Mouse (Mus musculus) limb, embryonic 10.5 days (tissue): ENCODE data around the gene Heatr6. TPM values are rescaled to one million over a fixed set of nuclear protein-coding genes. Genes with fewer than 3 reads are reported as not detected.

Experiments used
- DNase-seq: peaks from one replicate; pipeline ENCODE4 v3.0.0-alpha.2; 2017; ENCODE audit warnings: low spot score
- H3K27ac ChIP-seq: fragments of 300-500 bp; sonication (generic); 2 replicates; pipeline ENCODE4 v1.5.1; 2016; ENCODE audit warnings: mild to moderate bottlenecking
- H3K27me3 ChIP-seq: fragments of 300-500 bp; sonication (generic); 2 replicates; pipeline ENCODE4 v1.6.1; 2016; ENCODE audit warnings: low read depth, mild to moderate bottlenecking; ENCODE audit not compliant: poor library complexity, severe bottlenecking
- H3K36me3 ChIP-seq: fragments of 300-500 bp; sonication (generic); 2 replicates; pipeline ENCODE4 v1.6.1; 2016; ENCODE audit warnings: mild to moderate bottlenecking, moderate library complexity
- H3K4me1 ChIP-seq: fragments of 300-500 bp; sonication (generic); 2 replicates; pipeline ENCODE4 v1.6.1; 2016
- H3K4me3 ChIP-seq: fragments of 300-500 bp; sonication (generic); 2 replicates; pipeline ENCODE4 v1.5.1; 2016; ENCODE audit warnings: mild to moderate bottlenecking, moderate library complexity
- H3K9me3 ChIP-seq: fragments of 300-500 bp; sonication (generic); replicated peaks from 2 replicates; pipeline ENCODE4 v1.6.1; 2016; ENCODE audit warnings: mild to moderate bottlenecking
- WGBS: fragments of 180-500 bp; shearing (Covaris S2); methylation state at CpG from one replicate; pipeline ENCODE4 v1.1.7; 2016; 5-methylcytosine and 5-hydroxymethylcytosine counted together
- polyA plus RNA-seq: library from polyadenylated mRNA; unstranded; fragments of >200 nt; fragmentation: Nextera tagmentation; extraction: Ambion mirVana; gene quantifications from 2 replicates; pipeline ENCODE4 v1.2.1, GENCODE M21; 2016

Heatr6 gene
- 22.8 and 30.4 TPM in 2 replicates for polyA plus RNA-seq

DNA sequence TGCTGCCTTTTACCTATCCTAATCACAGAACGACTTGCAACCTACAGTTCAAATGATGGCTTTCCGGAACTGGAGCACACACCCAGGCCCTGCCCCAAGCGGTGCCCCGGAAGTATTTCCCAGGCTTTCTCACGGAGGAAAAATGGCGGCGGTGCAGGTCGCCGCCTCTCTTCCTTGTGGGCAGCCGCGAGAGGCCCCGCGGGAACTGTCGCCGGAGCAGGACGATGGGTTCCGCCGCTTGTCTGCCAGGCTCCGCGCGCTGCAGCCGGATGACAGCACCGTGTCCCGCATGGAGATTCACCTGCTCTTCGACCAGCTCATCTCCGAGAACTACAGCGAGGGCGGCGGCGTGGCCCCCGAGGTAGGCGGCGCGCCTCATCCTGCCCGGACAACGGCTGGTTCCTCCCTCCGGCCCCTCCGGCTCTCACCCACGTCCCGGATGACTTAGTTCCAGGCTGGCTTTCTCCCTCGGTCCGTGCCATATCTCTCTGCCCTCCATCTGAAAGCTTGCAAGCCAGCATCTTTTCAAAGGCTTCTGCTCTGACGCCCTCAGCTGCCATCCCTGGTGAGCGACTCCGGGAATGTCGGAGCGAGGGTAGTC, at the start of gene Heatr6:
Gene Heatr6, plus strand, starts transcription at position 116 of the 601 bp plus-strand sequence.
- Histone ChIP-seq H3K9me3 (no peaks in the 10 kb centered on the region), H3K4me1 (peaks cover 15% of the 10 kb centered on the region), H3K36me3 (peaks cover 31% of the 10 kb centered on the region), H3K27ac (peak within 1 kb of the TSS; percentile 95), H3K27me3 (no peaks in the 10 kb centered on the region), H3K4me3 (peak within 1 kb of the TSS; percentile 80)
- WGBS = under 1% methylated on average over 44 of the region's 47 CpGs
- DNase-seq = peak; percentile 90

GRCm38 (mm10) chr11:83703705-83704104, 49.8 kb upstream of the Heatr6 start, which contains the start of gene Wfdc17:
Gene Wfdc17 (plus strand): TSS chr11:83703991.
- Histone ChIP-seq H3K4me1 (no peaks in the 10 kb centered on the region), H3K4me3 (no peak within 1 kb of the TSS), H3K36me3 (no peaks in the 10 kb centered on the region), H3K9me3 (no peaks in the 10 kb centered on the region), H3K27me3 (no peaks in the 10 kb centered on the region), H3K27ac (no peak within 1 kb of the TSS)
- WGBS = 38% methylated on average over 1 of the region's 1 CpGs
- DNase-seq = no peak

GRCm38 (mm10) chr11:83708715-83709114, 44.8 kb upstream of the Heatr6 start, which contains the start of gene Wfdc18:
Gene Wfdc18 (plus strand): TSS chr11:83709015.
- 80% methylated on average over 4 of the region's 4 CpGs for WGBS

GRCm38 (mm10) chr11:83709683-83710082, 43.8 kb upstream of the Heatr6 start:
- no peak for DNase-seq
- Histone ChIP-seq H3K4me3 (no peak overlapping the region), H3K9me3 (no peaks in the 10 kb centered on the region), H3K27ac (no peak overlapping the region), H3K27me3 (no peaks in the 10 kb centered on the region), H3K36me3 (no peaks in the 10 kb centered on the region), H3K4me1 (no peaks in the 10 kb centered on the region)
- 92% methylated on average over 5 of the region's 5 CpGs for WGBS

More at GRCm38 (mm10) chr11:83708715-83709114, 44.8 kb upstream of the Heatr6 start, which contains the start of gene Wfdc18:
- Histone ChIP-seq H3K4me3 (no peak within 1 kb of the TSS), H3K9me3 (no peaks in the 10 kb centered on the region), H3K4me1 (no peaks in the 10 kb centered on the region), H3K36me3 (no peaks in the 10 kb centered on the region), H3K27me3 (no peaks in the 10 kb centered on the region), H3K27ac (no peak within 1 kb of the TSS)
- DNase-seq = no peak

DNA sequence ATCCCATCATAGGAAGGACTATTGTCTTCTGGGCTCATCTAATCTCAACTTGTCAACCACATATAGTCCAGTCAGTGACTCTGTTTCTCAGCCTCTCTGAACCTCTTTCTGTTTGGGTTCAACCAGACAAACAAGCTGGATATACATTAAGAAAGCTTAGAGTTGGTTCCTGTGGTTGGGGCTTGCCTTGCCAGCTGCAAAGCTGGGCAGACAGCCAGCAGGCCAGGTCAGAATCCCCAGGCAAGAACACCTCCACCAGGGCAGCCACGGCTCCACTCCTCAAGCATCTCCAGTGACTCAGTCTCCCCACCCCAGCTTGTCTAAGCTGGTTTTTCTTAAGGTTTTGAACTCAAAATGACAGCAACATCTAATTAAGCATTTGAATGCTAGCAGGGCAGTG, 40.8 kb upstream of the Heatr6 start:
- Histone ChIP-seq H3K27me3 (no peaks in the 10 kb centered on the region), H3K36me3 (no peaks in the 10 kb centered on the region), H3K4me3 (no peak overlapping the region), H3K4me1 (no peaks in the 10 kb centered on the region), H3K9me3 (no peaks in the 10 kb centered on the region), H3K27ac (no peak overlapping the region)
- WGBS = 83% methylated on average over 1 of the region's 1 CpGs
- DNase-seq = no peak

DNA sequence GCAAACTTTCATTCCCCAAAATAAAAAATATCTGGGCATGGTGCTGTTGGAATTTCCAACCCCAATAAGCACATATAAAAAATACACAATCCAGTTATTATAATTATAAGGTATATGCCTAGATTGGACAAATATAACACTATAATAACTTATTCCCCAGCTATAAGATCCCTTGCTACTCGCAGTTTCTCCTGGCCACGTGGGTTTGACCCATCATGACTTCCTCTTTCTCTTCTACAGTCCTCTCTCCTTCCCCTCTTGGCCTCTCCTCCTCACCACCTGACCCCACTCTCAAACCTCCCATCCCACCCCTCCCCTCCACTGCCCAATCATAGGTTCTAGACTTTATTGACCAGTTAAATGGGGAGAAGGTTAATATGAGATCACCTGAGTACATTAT, 39.6 kb upstream of the Heatr6 start:
- Histone ChIP-seq H3K9me3 (no peaks in the 10 kb centered on the region), H3K27ac (no peak overlapping the region), H3K27me3 (no peaks in the 10 kb centered on the region), H3K4me1 (no peaks in the 10 kb centered on the region), H3K36me3 (no peaks in the 10 kb centered on the region), H3K4me3 (no peak overlapping the region)
- 81% methylated on average over 2 of the region's 2 CpGs for WGBS
- DNase-seq = no peak

- Histone ChIP-seq H3K36me3 (no peaks in the 10 kb centered on the region), H3K27me3 (no peaks in the 10 kb centered on the region), H3K4me3 (no peak overlapping the region), H3K9me3 (no peaks in the 10 kb centered on the region), H3K27ac (no peak overlapping the region), H3K4me1 (no peaks in the 10 kb centered on the region)
- WGBS = 91% methylated on average over 6 of the region's 6 CpGs
- no peak for DNase-seq
Measured at GRCm38 (mm10) chr11:83717042-83717665, 36.3 kb upstream of the Heatr6 start.

DNA sequence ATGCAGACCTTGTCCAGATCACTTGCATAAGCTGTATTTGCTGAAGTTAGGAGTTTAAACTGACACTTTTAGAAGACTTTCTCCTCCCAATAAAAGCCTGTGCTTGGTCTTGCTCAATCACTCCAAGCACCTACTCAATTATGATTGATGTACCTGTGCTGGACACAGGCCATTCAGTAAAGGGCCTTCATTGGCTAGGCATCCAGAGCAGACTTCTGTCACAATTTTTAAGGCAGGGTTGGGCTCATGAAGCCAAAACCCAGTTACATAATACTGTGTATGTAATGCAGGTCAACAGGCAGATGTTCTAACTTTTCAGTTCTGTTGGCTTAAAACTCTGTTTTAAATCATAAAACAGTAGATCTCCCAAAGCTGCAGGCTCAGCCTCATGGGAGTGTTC, 32.7 kb upstream of the Heatr6 start:
- H3K9me3 ChIP-seq = no peaks in the 10 kb centered on the region
- no peak for DNase-seq
- H3K36me3 ChIP-seq = no peaks in the 10 kb centered on the region
- H3K27ac ChIP-seq = no peak overlapping the region
- H3K4me3 ChIP-seq = no peak overlapping the region
- no peaks in the 10 kb centered on the region for H3K27me3 ChIP-seq
- no peaks in the 10 kb centered on the region for H3K4me1 ChIP-seq

DNA sequence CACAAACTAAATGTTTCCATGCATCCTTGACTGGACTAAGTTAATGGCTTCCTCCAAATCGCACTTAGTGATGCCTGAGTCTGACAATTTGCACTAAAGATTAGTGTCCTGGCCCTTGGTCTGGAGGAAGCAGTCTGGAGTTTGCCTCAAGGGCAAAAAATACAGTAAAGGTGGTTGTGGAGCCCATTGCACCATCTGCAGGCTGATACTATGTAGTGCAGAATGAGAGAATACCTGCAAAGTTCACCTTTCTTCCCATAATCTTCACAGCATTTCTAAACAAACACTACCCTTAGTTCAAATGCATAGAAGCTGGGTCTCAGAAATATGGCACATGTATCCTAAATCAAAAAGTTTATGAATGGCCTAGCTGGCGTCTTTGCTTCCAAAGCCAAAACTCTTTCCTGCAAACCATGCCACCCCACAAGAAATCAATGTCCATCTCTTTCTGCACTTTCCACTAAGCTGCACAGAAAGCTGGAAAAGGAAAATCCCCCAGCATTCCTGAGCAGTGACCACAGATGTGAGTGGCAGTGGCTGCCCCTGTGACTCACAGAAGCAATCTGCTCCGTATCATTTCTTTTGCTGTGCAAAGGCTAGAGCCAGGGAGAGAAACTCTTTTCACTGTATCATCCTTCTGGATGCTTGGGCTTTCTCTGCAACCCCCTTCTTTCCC, 24.6 kb upstream of the Heatr6 start:
- no peak for DNase-seq
- Histone ChIP-seq H3K4me1 (no peaks in the 10 kb centered on the region), H3K36me3 (no peaks in the 10 kb centered on the region), H3K9me3 (no peaks in the 10 kb centered on the region), H3K27me3 (no peaks in the 10 kb centered on the region), H3K4me3 (no peak overlapping the region), H3K27ac (no peak overlapping the region)
- WGBS = 67% methylated on average over 3 of the region's 3 CpGs

DNA sequence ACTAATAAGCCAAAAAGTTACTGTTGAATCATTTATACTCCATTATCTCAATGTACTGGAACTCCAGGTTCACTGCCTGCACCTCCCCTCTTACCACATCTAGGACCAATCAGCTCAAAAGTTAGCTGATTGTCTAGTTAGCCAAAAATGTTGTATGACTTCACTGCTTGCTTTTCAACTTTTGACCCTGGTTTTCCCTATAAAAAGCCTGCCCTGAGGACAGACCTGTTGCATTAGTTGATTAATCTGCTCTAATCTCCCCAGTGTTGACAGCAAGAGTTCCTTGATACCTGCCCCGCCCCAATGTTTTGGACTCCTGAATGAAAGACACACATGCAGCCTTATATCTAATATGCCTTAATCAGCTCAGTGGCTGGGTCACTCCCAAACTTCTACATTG, 22.4 kb upstream of the Heatr6 start:
- no peak overlapping the region for H3K27ac ChIP-seq
- no peaks in the 10 kb centered on the region for H3K9me3 ChIP-seq
- no peaks in the 10 kb centered on the region for H3K36me3 ChIP-seq
- H3K4me3 ChIP-seq = no peak overlapping the region
- H3K4me1 ChIP-seq = no peaks in the 10 kb centered on the region
- WGBS = 86% methylated on average over 1 of the region's 1 CpGs
- DNase-seq = no peak
- no peaks in the 10 kb centered on the region for H3K27me3 ChIP-seq

- no peaks in the 10 kb centered on the region for H3K27me3 ChIP-seq
- no peaks in the 10 kb centered on the region for H3K9me3 ChIP-seq
- H3K4me1 ChIP-seq = no peaks in the 10 kb centered on the region
- H3K36me3 ChIP-seq = no peaks in the 10 kb centered on the region
- no peak overlapping the region for H3K4me3 ChIP-seq
- DNase-seq = no peak
- no peak overlapping the region for H3K27ac ChIP-seq
- WGBS = 86% methylated on average over 5 of the region's 5 CpGs
Measured at GRCm38 (mm10) chr11:83733071-83733640, 20.3 kb upstream of the Heatr6 start.

- Histone ChIP-seq H3K27me3 (no peaks in the 10 kb centered on the region), H3K4me3 (no peak overlapping the region), H3K9me3 (no peaks in the 10 kb centered on the region), H3K27ac (no peak overlapping the region), H3K36me3 (no peaks in the 10 kb centered on the region), H3K4me1 (no peaks in the 10 kb centered on the region)
- WGBS = 85% methylated on average over 1 of the region's 1 CpGs
- DNase-seq = no peak
Measured at GRCm38 (mm10) chr11:83734215-83734614, 19.3 kb upstream of the Heatr6 start.

- no peak overlapping the region for H3K4me3 ChIP-seq
- H3K27me3 ChIP-seq = no peaks in the 10 kb centered on the region
- H3K4me1 ChIP-seq = no peaks in the 10 kb centered on the region
- no peak overlapping the region for H3K27ac ChIP-seq
- no peaks in the 10 kb centered on the region for H3K9me3 ChIP-seq
- WGBS = 83% methylated on average over 2 of the region's 2 CpGs
- DNase-seq = no peak
- no peaks in the 10 kb centered on the region for H3K36me3 ChIP-seq
Measured at GRCm38 (mm10) chr11:83735881-83736280, 17.6 kb upstream of the Heatr6 start.
